Mouse (Mus musculus) CD4-positive, CD25-positive, alpha-beta regulatory T cell (primary cell): Measurements from ENCODE around the gene Cd96. TPM values are rescaled to one million over a fixed set of nuclear protein-coding genes. Genes with fewer than 3 reads are reported as not detected.

Experiments
- polyA plus RNA-seq: library from polyadenylated mRNA; unstranded; fragments of 100-300 nt; shearing (Covaris generic); gene quantifications from one replicate; pipeline ENCODE4 v1.2.1, GENCODE M21; 2017

Gene Cd96
- polyA plus RNA-seq: 265 TPM

DNA sequence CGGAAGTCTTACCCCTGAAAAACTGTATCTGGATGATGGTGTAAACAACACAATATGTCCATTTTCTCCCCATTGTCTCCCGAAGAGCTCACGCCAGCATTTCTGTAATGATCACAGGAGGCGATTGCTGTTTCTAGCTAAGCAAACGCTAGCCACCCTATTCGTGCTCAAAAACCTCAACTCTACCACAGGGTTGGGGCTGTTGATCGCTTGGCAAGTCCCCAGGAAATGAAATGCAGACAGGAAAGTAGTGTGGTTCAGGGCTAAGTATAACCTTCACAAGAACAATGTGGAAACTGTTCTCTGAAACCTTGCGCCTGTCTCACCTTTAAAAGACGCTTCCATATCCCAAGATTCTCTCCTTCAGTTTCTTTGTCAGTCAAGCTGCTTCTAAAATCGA lies at the start of gene Cd96:
Gene Cd96 (minus strand): TSS at position 232 of the 400 bp plus-strand sequence.

DNA sequence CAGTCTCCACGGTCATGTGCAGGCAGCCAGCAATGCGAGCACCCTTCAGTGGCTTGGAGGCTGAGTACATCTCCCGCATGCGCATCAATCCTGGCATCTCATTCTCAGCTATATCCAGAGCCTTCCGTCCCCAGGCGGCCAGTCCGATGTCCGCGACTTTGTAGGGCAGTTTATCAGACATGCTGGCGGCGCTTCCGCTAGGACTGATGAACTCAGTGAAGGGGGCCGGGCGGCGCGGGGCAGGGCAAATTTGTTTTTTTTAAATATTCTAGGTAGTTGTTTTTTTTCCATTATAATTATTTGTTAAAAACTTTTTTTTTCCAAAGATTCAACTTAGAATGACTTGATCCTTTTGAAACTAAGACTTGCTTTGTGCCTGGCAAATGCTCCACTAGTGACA lies 34.8 kb upstream of the Cd96 start, which contains the start of gene Gm4737:
Gene Gm4737 (minus strand): TSS at position 246 of the 400 bp plus-strand sequence.

DNA sequence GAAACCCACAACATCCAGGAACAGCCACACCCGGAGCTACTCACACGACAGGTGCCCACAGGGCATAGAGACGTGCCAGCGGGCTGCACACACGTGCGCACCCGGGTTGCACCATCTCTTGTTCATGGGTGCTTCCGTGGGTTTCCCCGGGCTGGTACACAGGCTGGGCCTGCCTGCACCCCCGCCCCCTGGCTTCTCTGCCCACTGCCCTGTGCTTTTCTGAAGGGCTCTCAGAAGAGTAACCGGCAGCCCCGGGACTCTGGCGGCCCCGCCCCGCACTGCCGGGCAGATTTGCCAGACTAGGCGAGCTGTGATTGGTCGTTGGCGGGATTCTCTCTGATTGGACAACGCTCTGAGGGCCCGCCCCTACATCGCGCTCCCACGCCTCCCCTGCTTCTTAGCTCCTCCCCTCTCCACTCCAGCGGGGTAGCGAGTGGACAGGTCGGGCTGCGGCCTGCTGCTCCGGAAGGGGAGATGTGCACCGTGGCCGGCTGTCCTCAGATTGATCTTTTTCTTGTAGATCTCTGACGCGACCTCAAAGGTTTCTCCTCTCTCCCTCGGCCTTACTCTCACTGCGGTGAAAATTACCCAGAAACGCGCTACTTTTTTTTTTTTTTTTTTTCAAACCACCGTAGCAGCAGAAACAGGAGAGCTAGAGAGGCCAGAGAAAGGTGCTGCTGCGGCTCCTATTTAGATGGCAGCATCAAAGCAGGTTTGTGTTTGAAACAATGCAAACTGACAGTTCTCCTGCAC lies 109.7 kb downstream of the Cd96 start, which contains the start of gene Plcxd2:
Gene Plcxd2 (minus strand): TSS at position 66 of the 753 bp plus-strand sequence.

Other genes with a start within 250 kb of the Cd96 start
- 0.39 TPM for gene Phldb2, start 166.7 kb downstream of the Cd96 start, polyA plus RNA-seq
- 16.9 TPM for gene Plcxd2, start 110.0 kb downstream of the Cd96 start, polyA plus RNA-seq
- 4.4 TPM for gene Gm4737, start 34.8 kb upstream of the Cd96 start, polyA plus RNA-seq